Mouse (Mus musculus) bone marrow macrophage, adult 2 months (primary cell): ENCODE measurements around the gene Atp5l. TPM values are rescaled to one million over a fixed set of nuclear protein-coding genes. Genes with fewer than 3 reads are reported as not detected.
"Not testable (repeated sequence)": the region's sequence is repeated elsewhere in the genome, so short reads cannot be mapped to it uniquely, and the experiment has no call there.

Experiments
- H3K27ac ChIP-seq: 2 replicates; pipeline ENCODE4 v1.5.1; 2012; ENCODE audit warnings: low read depth, low read length; ENCODE audit not compliant: insufficient read depth
- H3K4me1 ChIP-seq: 2 replicates; pipeline ENCODE4 v1.6.1; 2012; ENCODE audit warnings: low read length; ENCODE audit not compliant: control insufficient read depth, insufficient read depth
- H3K4me3 ChIP-seq: 2 replicates; pipeline ENCODE4 v1.5.1; 2012; ENCODE audit warnings: mild to moderate bottlenecking, low read length, moderate library complexity; ENCODE audit not compliant: insufficient read depth
- CTCF ChIP-seq: IDR thresholded peaks from 2 replicates; pipeline ENCODE4 v1.5.1; 2012; ENCODE audit warnings: low read depth, mild to moderate bottlenecking, low read length, moderate library complexity
- POLR2A ChIP-seq: IDR thresholded peaks from 2 replicates; pipeline ENCODE4 v1.6.1; 2012; ENCODE audit warnings: mild to moderate bottlenecking, low read depth, low read length, borderline replicate concordance
- polyA plus RNA-seq: library from polyadenylated mRNA; stranded (reverse); fragments of >200 nt; gene quantifications from 2 replicates; pipeline ENCODE4 v1.2.4, GENCODE M21; 2012; ENCODE audit not compliant: missing spikeins, insufficient read depth, insufficient read length

The Atp5l gene
- 311 and 441 TPM in 2 replicates for polyA plus RNA-seq

DNA sequence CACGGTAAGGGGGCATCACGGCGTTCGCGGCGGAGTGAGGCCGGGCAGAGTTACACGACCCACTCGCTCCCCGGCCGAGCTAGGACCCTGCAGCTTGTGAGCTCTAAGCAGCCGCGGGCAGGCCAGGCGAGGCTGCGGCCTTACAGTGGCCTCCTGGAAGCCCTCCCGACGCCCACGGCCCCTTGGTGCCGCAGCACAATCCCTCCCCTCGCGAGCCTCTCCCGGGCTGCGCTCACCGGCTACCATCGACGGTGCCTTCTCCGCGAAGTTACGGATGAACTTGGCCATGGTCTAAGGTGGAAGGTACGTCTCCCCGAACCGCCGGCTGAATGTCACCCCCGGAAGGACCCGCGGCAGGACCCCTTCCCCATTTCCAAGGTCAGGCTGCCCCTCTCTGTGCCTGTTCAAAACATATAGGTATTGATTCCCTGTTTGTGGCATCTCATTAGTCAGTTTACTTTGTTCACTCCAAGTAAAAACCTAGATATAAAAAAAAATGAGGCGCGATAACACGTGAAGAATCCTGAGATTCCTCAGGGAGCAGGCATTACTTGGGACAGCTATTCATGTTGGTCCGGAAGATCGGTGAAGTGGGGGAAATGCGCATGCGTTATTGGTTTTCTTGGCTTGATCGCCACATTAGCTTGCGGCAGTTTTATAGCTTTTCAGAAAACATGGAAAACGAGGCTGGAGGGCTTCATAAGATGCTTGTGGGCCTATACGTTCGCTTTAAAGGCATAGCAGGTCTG lies at the start of gene Atp5l:
Gene Atp5l (minus strand): TSS at position 369 of the 749 bp plus-strand sequence.
- TF ChIP-seq POLR2A (no peak), CTCF (no peak)
- Histone ChIP-seq H3K27ac (peak within 1 kb of the TSS; percentile 91), H3K4me1 (0 out of 2 replicates have a peak, but pooled peaks cover 7% of the 10 kb centered on the region)

GRCm38 (mm10) chr9:44969450-44969849 lies 48.9 kb upstream of the Atp5l start:
- H3K4me1 ChIP-seq, result peaks cover 4% of the 10 kb centered on the region
- no peak overlapping the region for H3K4me3 ChIP-seq
- no peak for TF ChIP-seq POLR2A
- TF ChIP-seq CTCF, result peak; percentile 84
- H3K27ac ChIP-seq, result no peak overlapping the region

More for the DNA sequence above, at the start of gene Atp5l:
- peak within 1 kb of the TSS; percentile 92 for H3K4me3 ChIP-seq

DNA sequence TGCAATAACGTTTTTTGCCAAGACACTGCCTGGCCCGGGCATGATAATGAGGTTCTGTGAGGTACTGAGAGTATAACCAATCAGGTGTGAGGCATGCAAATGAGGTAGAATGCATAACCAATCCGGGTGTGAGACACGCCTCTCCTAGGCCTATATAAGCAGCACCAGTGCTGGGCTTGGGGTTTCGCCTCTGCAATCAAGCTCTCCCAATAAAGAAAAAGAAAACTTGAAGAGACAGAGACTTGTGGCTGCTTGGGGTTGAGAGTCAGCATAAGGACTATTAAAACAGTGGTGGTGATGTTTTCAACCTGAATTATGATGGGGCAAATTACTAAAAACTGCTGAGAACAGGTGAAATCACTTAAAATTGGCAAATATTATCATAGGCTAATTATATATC lies 47.2 kb upstream of the Atp5l start:
- not testable (repeated sequence) for H3K27ac ChIP-seq, H3K4me3 ChIP-seq, H3K4me1 ChIP-seq

DNA sequence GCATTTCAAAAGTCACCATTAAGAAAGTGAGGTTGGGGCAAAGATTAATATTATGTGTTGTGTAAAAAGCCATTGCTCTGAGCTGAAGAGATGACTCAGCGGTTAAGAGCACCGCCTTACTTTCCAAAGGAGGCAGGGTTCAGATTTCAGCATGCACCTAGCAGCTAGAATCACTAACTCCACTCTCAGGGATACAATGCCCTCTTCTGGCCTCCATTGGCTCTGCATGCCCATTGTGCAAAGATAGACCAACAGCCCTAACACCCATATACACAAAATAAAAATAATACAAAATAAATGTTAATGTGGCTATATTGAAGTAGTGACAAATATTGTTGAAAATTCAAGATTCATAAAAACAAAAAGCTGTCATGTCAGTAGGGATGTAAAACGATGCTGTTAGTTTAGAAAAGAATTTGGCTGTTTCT lies 46.3 kb upstream of the Atp5l start:
- H3K4me3 ChIP-seq, result no peak overlapping the region
- H3K27ac ChIP-seq, result no peak overlapping the region
- peaks cover 4% of the 10 kb centered on the region for H3K4me1 ChIP-seq
- TF ChIP-seq CTCF, result no peak
- TF ChIP-seq POLR2A, result no peak

DNA sequence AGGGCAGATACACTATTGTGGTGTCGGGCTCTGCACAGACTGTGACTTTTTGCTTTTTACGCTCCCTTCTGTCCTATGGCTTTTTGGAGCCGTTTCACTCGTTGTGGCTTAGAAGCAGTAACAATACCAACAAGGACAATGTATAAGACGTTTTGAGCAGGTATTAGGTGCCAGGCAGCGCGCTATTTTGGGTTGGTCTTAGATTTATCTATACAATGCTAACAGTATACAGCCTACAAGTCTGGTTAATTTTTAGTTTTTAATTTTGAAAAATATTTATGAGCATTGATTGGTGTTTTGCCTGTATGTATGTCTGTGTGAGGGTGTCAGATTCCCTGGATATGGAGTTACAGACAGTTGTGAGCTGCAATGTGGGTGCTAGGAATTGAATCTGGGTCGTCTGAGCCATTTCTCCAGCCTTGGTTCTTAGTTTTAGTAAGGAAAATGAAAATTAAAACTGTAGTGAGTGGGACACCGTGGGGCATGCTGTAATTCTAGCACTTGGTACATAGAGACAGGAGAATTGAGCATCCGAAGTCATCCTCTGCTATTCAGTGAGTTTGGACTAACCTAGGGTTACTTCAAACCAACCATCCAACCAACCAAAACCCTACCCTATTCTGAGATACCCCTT lies 45.4 kb upstream of the Atp5l start:
- TF ChIP-seq CTCF, result no peak
- TF ChIP-seq POLR2A, result no peak
- Histone ChIP-seq H3K27ac (0 out of 2 replicates have a peak overlapping the region, but pooled peaks have one; percentile 16), H3K4me3 (peak overlapping the region; percentile 66), H3K4me1 (peaks cover 4% of the 10 kb centered on the region)

DNA sequence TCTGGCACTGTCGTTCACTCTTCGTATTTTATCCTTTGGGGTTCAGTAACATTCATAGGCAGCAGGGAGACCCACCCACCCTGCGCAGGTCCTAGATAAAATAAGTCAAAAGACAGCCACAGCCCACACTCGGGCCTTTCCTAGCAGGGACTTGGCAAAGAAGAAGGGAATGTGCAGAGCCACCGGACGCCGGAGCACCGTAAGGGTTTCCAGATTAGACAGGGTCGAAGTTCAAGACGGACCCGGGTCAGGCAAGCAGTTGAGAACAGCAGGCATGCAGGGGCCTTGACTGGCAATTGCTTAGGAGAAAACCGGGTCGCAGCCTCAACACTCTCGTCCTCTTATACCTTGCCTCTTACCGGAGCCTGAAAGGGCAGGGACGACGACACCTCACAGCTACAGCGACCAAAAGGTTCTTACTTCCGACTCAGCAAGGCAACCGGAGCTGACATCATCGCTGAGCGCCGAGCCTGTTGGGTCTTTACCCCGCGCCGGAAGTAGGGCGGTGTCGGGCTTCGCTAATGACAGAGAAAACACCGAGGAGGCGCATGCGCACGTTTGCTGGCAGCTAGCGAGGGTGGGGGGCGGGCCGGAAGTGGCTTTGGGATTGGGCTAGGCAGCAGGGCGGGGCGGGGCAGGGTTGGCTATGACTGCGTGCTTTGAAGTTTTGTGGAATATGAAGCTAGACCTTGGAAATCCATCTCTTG lies 44.7 kb upstream of the Atp5l start, which contains the start of gene Ube4a:
Gene Ube4a (minus strand): TSS at position 475 of the 707 bp plus-strand sequence.
- Histone ChIP-seq H3K4me1 (peaks cover 4% of the 10 kb centered on the region), H3K4me3 (peak within 1 kb of the TSS; percentile 78), H3K27ac (peak within 1 kb of the TSS; percentile 33)
- no peak for TF ChIP-seq CTCF
- TF ChIP-seq POLR2A, result peak; percentile 28; the same call in 1 of the 2 replicates

DNA sequence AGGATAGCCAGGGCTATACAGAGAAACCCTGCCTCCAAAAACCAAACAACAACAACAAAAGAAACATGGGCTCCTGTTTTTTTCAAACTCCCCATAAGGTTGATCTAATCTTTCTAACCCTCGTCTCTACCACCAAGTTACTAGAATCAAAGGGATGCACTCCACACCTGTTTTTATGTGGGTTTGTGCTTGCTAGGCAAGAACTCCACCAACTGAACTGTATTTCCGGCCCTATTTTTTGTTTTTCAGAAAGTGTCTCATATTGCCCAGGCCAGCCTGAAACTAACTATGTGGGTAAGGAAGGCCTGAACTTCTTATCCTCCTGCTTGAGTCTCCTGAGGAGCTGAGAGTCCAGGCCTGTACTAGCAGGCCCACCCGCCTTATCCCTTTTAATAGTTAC lies 33.9 kb upstream of the Atp5l start:
- no peak overlapping the region for H3K27ac ChIP-seq
- TF ChIP-seq POLR2A, result no peak
- no peak for TF ChIP-seq CTCF
- no peak overlapping the region for H3K4me3 ChIP-seq
- H3K4me1 ChIP-seq, result 0 out of 2 replicates have a peak, but pooled peaks cover 2% of the 10 kb centered on the region

- Histone ChIP-seq H3K4me3 (no peak overlapping the region), H3K27ac (no peak overlapping the region), H3K4me1 (no peaks in the 10 kb centered on the region)
- no peak for TF ChIP-seq POLR2A
- no peak for TF ChIP-seq CTCF
Observed at GRCm38 (mm10) chr9:44947836-44948235, 27.3 kb upstream of the Atp5l start.

DNA sequence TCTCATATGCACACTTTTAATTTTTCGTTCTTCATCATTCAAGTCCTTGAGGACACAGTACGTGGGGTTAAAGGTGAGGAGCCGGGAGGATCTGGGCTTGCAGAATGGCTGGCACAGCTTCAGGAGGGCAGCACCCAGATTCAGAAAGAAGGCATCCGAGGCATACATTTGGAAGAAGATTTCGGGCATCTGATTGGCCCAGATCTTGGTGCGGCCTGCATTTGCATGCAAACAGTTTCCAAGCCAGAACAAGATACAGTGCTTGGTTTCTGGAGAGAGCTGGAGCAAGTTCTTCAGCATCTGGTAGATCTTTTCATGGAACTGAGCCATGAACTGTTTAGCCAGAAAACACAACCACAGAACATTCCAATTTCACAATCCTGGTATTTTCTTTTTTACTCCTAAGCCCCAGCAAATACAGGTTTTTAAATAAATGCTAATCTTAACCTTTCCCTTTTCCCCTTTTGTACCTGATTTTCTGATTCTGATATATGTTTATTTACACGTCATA lies 25.7 kb upstream of the Atp5l start:
- H3K4me1 ChIP-seq, result no peaks in the 10 kb centered on the region
- TF ChIP-seq POLR2A, result no peak
- TF ChIP-seq CTCF, result no peak
- no peak overlapping the region for H3K27ac ChIP-seq
- no peak overlapping the region for H3K4me3 ChIP-seq
